Mouse (Mus musculus) heart, adult 10 weeks (tissue): ENCODE measurements around the gene Ifit3. TPM values are rescaled to one million over a fixed set of nuclear protein-coding genes. Genes with fewer than 3 reads are reported as not detected.

Source experiments
- polyA plus RNA-seq: library from polyadenylated mRNA; stranded (reverse); fragments of 350-450 nt; fragmentation: Illumina TruSeq; extraction: RNeasy Lipid Tissue Mini Kit (QIAGEN cat#74804); gene quantifications from one replicate; pipeline ENCODE4 v1.2.3, GENCODE M21; 2014; ENCODE audit warnings: low read depth, low replicate concordance

Gene Ifit3
- polyA plus RNA-seq: 14.3 TPM

GRCm38 (mm10) chr19:34583126-34583766, at the start of gene Ifit3:
TSS of gene Ifit3 (plus strand) at chr19:34583531.

GRCm38 (mm10) chr19:34550534-34551223, 32.7 kb upstream of the Ifit3 start, which contains the start of gene Ifit2:
TSS of gene Ifit2 (plus strand) at chr19:34550694.

GRCm38 (mm10) chr19:34601888-34602287, 18.6 kb downstream of the Ifit3 start, which contains the start of gene Ifit1bl1:
TSS of gene Ifit1bl1 (minus strand) at chr19:34601956.

GRCm38 (mm10) chr19:34607237-34608051, 24.1 kb downstream of the Ifit3 start, which contains the start of gene Ifit3b:
TSS of gene Ifit3b (plus strand) at chr19:34607970.

Other genes with a start within 250 kb of the Ifit3 start
- 0.65 TPM for gene Ch25h, start 108.4 kb upstream of the Ifit3 start, polyA plus RNA-seq
- gene Lipa, start 56.1 kb upstream of the Ifit3 start, polyA plus RNA-seq: 23.0 TPM
- 9.8 TPM for gene Ifit2, start 32.8 kb upstream of the Ifit3 start, polyA plus RNA-seq
- gene Ifit1bl1, start 18.4 kb downstream of the Ifit3 start, polyA plus RNA-seq: 6.4 TPM
- 3.7 TPM for gene Ifit3b, start 24.4 kb downstream of the Ifit3 start, polyA plus RNA-seq
- gene Ifit1bl2, start 57.2 kb downstream of the Ifit3 start, polyA plus RNA-seq: 3.5 TPM
- gene Ifit1, start 57.3 kb downstream of the Ifit3 start, polyA plus RNA-seq: 5.7 TPM
- 2.5 TPM for gene Slc16a12, start 163.8 kb downstream of the Ifit3 start, polyA plus RNA-seq